Mouse (Mus musculus): Measurements from ENCODE around the gene F10.

Gene F10

GRCm38 (mm10) chr8:13037015-13037414 is at the start of gene F10:
TSS of gene F10 (plus strand) at chr8:13037308.
- DNase-seq, result no peak

GRCm38 (mm10) chr8:12987571-12987970 is 49.5 kb upstream of the F10 start:
- no peak for DNase-seq

GRCm38 (mm10) chr8:12988722-12989430 is 48.2 kb upstream of the F10 start:
- no peak for DNase-seq

- DNase-seq, result no peak
Measured at GRCm38 (mm10) chr8:12991411-12991810, 45.7 kb upstream of the F10 start.

GRCm38 (mm10) chr8:12994468-12994867 is 42.6 kb upstream of the F10 start:
- no peak for DNase-seq

GRCm38 (mm10) chr8:12995481-12995880 is 41.6 kb upstream of the F10 start:
- no peak for DNase-seq

- no peak for DNase-seq
Measured at GRCm38 (mm10) chr8:12996831-12997275, 40.3 kb upstream of the F10 start.

- DNase-seq, result no peak
Measured at GRCm38 (mm10) chr8:12998331-12998730, 38.8 kb upstream of the F10 start.

GRCm38 (mm10) chr8:12999793-13000192 is 37.3 kb upstream of the F10 start:
- DNase-seq, result no peak

- no peak for DNase-seq
Measured at GRCm38 (mm10) chr8:13007458-13007857, 29.6 kb upstream of the F10 start.

- no peak for DNase-seq
Measured at GRCm38 (mm10) chr8:13010313-13010712, 26.8 kb upstream of the F10 start.

- DNase-seq, result no peak
Measured at GRCm38 (mm10) chr8:13019560-13019959, 17.5 kb upstream of the F10 start.

GRCm38 (mm10) chr8:13021830-13022229 is 15.3 kb upstream of the F10 start:
- DNase-seq, result no peak

- DNase-seq, result no peak
Measured at GRCm38 (mm10) chr8:13025487-13026224, 11.5 kb upstream of the F10 start, which contains the start of gene F7. TSS of gene F7 (plus strand) at chr8:13026034.

- DNase-seq, result no peak
Measured at GRCm38 (mm10) chr8:13027615-13028014, 9.5 kb upstream of the F10 start.

- no peak for DNase-seq
Measured at GRCm38 (mm10) chr8:13028482-13028881, 8.6 kb upstream of the F10 start.

GRCm38 (mm10) chr8:13036346-13036812 is 729 bp upstream of the F10 start:
- DNase-seq, result no peak

GRCm38 (mm10) chr8:13037569-13037968 is 461 bp downstream of the F10 start:
- DNase-seq, result no peak

- no peak for DNase-seq
Measured at GRCm38 (mm10) chr8:13039054-13039453, 1.9 kb downstream of the F10 start.

GRCm38 (mm10) chr8:13041459-13041858 is 4.4 kb downstream of the F10 start:
- DNase-seq, result no peak

- no peak for DNase-seq
Measured at GRCm38 (mm10) chr8:13047652-13048051, 10.5 kb downstream of the F10 start.

GRCm38 (mm10) chr8:13050550-13050949 is 13.4 kb downstream of the F10 start:
- DNase-seq, result no peak

GRCm38 (mm10) chr8:13057351-13057750 is 20.2 kb downstream of the F10 start:
- DNase-seq, result no peak
